Mouse (Mus musculus): ENCODE results near the gene Dhrs4.

Dhrs4 gene

GRCm38 (mm10) chr14:55478651-55479599, at the start of gene Dhrs4:
TSS of gene Dhrs4 (plus strand) at chr14:55478758.
- DNase-seq (ENCODE audit: low read depth in 1 of 2, low spot score in 2 of 2), result peak; percentile 38 to 59

- no peak for DNase-seq (ENCODE audit: low read depth in 1 of 2, low spot score in 2 of 2)
These were observed 48.3 kb upstream of the Dhrs4 start for GRCm38 (mm10) chr14:55430255-55430654.

DNA sequence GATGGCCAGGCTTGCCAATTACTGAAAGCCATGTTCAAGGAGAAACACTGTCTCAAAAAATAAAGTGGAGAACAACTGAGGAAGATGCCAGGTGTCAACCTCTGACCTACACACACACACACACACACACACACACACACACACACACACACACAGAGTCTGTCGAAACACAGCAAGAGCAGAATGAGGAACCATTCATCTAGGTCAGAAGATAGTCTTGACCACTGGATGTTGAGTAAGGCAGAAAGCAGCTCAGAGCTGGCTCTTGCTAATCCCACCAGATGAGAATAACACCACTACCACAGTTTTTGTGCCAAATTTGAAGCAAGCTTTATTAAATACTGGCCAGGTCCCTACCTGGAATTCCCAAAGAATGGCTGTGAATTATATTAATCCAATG, 45.5 kb upstream of the Dhrs4 start:
- no peak for DNase-seq (ENCODE audit: low read depth in 1 of 2, low spot score in 2 of 2)

GRCm38 (mm10) chr14:55434825-55435224, 43.7 kb upstream of the Dhrs4 start:
- no peak for DNase-seq (ENCODE audit: low read depth in 1 of 2, low spot score in 2 of 2)

DNA sequence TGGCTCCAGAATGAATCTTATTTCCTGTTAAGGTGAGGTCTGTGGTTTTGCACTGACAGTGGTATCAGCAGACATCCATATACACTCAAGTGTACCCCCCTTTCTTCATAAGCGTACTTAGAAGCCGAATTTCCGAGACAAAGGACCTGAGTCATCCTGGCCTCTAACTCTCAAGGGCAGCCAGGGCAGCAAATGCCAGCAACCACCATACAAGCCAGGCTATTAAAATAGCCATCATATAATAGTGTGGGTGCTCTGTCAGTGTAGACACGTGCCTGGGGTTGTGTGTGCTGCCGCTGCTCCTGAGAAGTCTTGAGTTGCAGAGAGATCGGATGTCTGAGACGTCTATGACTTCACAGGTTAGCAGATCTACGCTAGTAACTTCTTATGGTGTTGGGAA, 41.4 kb upstream of the Dhrs4 start:
- DNase-seq (ENCODE audit: low read depth in 1 of 2, low spot score in 2 of 2), result no peak

- peak in 1 of 2 experiments; percentile 8 for DNase-seq (ENCODE audit: low read depth in 1 of 2, low spot score in 2 of 2)
These were observed 40.3 kb upstream of the Dhrs4 start for GRCm38 (mm10) chr14:55438193-55438784.

DNA sequence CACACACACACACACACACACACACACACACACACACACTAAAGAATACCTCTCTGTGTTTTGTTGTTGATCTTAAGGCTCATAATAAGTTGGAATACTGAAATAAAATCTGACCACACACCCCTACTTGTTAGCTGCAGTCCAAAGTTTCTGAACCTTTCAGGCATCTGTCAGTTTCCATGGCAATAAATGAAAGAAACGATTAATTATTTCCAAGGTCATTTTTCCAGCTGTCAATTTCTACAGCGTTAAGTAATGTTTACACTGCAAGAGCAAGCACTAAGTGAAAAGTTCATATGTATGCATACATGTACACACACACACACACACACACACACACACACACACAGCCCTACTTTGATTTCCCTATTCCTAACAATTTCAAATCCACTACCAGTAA, 20.9 kb upstream of the Dhrs4 start:
- DNase-seq (ENCODE audit: low read depth in 1 of 2, low spot score in 2 of 2), result no peak

- peak; percentile 27 to 30 for DNase-seq (ENCODE audit: low read depth in 1 of 2, low spot score in 2 of 2)
These were observed 20.3 kb upstream of the Dhrs4 start for GRCm38 (mm10) chr14:55458273-55458672.

DNA sequence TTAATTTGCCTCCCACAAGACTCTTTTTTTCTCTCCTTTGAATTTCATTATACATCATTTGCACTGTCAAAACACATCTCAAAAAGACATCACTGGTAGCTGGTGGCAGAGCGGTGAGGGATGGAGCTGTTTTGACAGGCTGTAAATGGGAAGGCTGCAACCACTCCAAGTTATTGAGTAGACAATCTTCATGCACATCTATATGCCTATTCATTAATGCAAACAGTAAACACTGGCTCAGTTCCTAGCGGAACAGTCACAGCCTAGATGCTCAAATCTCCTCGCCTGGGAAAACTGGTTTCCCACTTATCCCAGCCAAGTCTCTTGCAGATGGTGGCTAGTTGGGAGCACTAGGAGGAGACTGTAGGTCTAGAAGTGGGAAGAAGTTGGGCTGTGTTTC, 19.8 kb upstream of the Dhrs4 start:
- no peak for DNase-seq (ENCODE audit: low read depth in 1 of 2, low spot score in 2 of 2)

DNA sequence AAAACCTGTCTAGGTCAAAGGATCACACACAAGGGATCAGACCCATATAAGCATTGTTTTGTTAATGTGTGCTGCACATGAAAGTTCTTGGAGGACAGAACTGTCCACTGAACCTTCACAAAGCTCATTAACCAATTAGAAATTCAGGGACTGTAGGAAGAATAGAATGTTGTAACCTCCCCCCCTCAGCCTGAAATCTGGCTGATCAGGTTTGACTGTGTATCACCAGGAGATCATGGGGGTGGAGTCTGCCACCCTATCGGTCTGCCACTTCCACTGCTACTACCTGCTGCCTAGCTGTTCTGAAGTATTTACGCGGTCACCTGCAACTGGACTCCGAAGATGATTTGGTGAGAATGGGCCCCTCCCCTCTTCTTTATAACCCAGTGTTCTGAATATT, 18.8 kb upstream of the Dhrs4 start:
- no peak for DNase-seq (ENCODE audit: low read depth in 1 of 2, low spot score in 2 of 2)

GRCm38 (mm10) chr14:55460297-55460696, 18.3 kb upstream of the Dhrs4 start:
- DNase-seq (ENCODE audit: low read depth in 1 of 2, low spot score in 2 of 2), result no peak

- no peak for DNase-seq (ENCODE audit: low read depth in 1 of 2, low spot score in 2 of 2)
These were observed 16.8 kb upstream of the Dhrs4 start for GRCm38 (mm10) chr14:55461757-55462156.

DNA sequence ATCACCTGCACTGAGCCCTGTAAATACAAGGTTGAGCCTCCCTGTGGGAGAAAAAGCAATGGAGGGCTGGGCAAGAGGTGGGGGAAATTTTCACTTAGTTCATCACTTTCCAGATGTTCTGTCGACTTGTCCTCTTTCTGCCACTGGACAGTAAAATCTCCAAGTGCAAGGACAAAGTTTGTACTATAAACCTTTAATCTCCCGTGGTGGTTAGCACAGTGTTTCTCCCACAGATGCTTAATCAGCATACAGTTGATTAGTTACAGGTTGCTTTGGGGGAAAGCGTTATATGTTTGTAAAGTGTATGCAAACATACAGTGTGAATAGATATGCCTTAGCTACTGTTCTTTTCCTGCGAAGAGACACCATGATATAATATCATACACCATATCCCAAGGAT, 12.1 kb upstream of the Dhrs4 start:
- no peak for DNase-seq (ENCODE audit: low read depth in 1 of 2, low spot score in 2 of 2)

GRCm38 (mm10) chr14:55467108-55467507, 11.4 kb upstream of the Dhrs4 start:
- DNase-seq (ENCODE audit: low read depth in 1 of 2, low spot score in 2 of 2), result no peak

DNA sequence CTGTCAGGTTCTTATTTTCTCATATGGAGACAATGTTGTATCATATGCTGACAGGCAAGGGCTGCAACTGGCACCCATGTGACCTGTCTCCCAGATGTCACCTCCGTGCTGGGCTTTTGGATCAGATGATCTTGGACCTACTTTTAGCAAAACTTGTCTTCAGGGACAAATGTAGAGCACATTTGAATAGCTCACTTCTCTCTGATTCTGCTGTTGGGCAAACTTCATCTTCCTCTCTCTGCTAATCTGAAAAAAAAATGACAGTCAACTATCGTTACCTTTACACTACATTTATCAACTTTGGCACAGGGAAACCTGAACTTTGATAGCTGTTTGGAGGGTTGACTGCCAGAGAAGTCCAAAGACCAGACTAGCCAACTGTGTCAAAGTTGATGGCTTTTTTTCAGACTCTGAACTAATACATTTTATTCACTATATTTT, 10.2 kb upstream of the Dhrs4 start:
- no peak for DNase-seq (ENCODE audit: low read depth in 1 of 2, low spot score in 2 of 2)

DNA sequence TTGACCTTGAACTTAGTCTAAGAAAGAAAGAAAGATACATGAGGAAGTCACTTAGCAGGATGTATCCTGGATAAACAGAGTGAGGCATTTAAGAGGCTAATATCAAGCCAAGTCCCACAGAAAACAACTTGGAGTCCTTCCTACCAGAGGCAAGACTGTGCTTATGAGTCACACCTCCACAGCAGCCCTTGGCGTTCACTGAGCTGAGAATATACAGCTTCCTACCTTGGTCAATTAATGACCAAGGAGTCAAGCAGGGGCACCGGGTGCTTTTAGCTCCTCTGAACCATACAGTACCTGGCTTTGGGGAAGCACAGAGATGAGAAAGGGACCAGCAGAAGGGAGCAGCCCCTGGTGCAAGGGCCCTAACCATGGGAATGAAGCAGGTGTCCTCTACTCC, 9.5 kb upstream of the Dhrs4 start:
- DNase-seq (ENCODE audit: low read depth in 1 of 2, low spot score in 2 of 2), result no peak

DNA sequence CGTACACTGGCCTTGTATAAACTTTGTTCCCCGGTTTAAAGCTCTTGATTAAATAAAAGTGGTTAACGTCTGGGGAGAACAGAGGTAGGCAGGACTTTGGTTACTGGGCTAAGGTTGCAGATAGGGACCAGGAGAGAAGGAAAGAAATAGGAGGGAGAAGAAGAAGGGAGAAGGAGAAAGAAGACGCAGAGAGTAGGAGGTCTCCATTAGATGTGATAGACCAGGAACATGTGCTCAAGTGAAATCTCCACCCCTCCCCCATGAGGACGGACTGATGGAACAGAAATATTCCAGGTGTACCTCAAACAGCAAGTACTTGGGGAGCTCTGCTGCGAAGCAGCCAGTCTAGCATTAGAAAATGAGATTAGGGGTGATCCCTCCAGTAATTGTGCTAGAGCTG, 8.7 kb upstream of the Dhrs4 start:
- no peak for DNase-seq (ENCODE audit: low read depth in 1 of 2, low spot score in 2 of 2)

DNA sequence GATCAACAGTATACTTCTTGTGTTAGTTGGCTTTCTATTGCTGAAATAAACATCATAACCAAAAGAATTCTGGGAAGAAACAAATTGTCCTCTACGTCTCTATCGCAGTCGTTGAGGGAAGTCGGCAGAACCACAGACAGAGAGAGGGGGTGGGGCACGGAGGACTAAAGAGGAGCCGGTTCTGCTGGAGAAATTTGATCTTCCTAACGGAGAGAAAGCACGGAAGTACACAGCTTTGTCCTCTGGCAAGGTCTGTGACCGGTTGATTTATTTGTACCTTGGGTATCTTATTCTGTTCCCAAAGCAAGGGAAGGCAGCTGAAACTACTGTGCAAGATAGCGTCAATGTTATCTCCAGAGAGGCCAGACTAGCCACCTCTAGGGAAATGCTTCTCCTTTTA, 7.8 kb upstream of the Dhrs4 start:
- no peak for DNase-seq (ENCODE audit: low read depth in 1 of 2, low spot score in 2 of 2)

DNA sequence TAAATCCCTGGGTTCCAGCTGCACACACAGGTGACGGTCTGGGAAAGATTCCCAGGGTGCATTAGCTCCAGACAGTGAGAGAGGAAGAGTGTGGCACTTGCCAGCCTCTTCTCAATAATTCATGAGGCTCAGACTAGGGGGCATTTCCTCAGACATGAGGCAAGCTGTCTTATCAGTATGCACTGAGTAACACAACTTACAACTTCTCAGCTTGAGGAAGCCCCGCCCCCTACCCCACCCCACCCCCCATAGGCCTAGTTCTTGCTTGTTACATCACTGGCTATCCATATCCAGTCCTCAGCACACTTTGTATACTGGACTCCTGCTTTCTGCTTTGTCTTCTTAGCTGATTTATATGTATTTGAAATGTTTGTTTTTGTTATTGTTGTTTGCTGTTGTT, 2.9 kb upstream of the Dhrs4 start:
- DNase-seq (ENCODE audit: low read depth in 1 of 2, low spot score in 2 of 2), result no peak

DNA sequence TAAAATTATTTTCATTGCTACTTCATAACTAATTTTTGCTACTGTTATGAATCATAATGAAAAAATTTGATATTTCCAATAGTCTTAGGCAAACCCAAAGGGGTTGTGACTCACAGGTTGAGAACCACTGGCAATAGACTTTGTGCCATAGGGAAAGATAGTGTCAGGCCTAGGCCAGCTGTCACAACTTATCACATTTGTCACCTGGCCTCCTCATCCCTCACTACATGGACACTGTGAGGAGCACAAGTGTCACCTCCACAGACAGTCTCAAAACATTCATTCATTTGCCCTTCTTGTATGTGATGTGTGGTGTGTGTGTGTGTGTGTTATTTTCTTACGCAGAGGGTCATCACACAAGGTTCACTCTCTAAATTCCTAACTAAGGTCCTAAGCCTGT, 1.1 kb upstream of the Dhrs4 start:
- no peak for DNase-seq (ENCODE audit: low read depth in 1 of 2, low spot score in 2 of 2)

DNA sequence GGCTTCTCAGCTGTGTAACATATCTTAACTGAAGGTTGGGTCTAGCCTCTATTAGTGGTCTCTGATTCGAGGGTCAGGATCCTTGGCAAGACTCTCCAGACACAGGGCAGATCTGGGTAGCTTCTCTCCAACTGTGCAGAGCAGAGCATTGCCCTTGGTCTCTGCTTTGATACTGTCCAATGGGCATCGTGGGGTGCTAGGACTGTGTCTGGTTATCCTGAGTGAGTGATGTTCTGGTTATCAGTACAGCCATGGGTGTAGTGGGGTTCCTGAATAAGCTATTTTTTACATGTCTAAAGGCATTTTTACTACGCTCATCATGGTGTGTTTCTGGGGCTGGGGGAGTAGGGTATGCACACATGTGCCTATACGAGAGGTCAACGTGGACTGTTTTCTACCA, 729 bp upstream of the Dhrs4 start:
- no peak for DNase-seq (ENCODE audit: low read depth in 1 of 2, low spot score in 2 of 2)

DNA sequence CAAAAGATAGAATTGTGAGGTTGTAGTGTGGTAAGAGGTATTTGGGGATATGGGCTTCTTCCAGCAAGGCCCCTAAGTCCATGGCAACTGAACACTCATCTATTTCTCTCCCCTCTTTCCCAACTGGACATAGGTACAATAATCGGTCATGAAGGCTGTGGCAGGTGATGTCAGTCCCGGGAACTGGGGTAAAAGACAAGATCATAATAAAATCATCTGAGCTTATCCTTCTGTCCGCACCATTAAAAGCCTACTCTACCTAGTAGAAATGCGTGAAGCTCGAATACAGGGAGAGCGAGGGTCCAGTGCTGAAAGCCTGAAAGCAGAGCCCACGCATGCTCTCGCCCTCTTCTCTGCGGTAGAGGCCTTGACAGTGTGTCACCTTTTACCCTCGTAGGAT, 1.1 kb downstream of the Dhrs4 start:
- no peak for DNase-seq (ENCODE audit: low read depth in 1 of 2, low spot score in 2 of 2)

Data from monocyte, adult 2 months (primary cell).